Mouse (Mus musculus): Measurements from ENCODE around the gene Gm2244. TPM values are rescaled to one million over a fixed set of nuclear protein-coding genes. Genes with fewer than 3 reads are reported as not detected.
A peak's percentile ranks its signal among the peaks of the same experiment; 100 is the strongest.
"Not testable (repeated sequence)": the region's sequence is repeated elsewhere in the genome, so short reads cannot be mapped to it uniquely, and the experiment has no call there.

The Gm2244 gene
- not detected for total RNA-seq (2021)

DNA sequence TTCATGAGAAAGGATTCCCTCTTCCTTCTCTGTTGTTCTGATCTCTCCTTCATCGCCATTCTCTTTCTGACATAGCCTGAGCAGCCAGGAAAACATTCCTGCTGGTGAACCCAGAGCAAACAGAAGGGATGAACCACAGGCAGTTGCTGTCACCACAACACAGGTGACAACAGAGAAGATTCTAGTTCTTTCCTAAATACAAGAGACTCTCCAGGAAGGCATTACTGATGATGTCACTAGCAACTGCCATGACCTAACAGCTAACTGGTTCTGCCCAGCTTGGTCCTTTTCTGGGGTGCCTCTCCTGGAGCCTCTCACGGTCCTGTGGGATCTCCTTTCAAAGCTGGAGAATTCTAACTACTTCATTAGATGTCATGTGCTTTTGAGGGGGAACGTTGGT is at the start of gene Gm2244:
Gm2244 (minus strand) TSS at position 101 of the 400 bp plus-strand sequence.
- intact Hi-C loops (cut with DNase I); DNase-seq (ENCODE audit: low spot score in 2 of 2): not testable (repeated sequence)

DNA sequence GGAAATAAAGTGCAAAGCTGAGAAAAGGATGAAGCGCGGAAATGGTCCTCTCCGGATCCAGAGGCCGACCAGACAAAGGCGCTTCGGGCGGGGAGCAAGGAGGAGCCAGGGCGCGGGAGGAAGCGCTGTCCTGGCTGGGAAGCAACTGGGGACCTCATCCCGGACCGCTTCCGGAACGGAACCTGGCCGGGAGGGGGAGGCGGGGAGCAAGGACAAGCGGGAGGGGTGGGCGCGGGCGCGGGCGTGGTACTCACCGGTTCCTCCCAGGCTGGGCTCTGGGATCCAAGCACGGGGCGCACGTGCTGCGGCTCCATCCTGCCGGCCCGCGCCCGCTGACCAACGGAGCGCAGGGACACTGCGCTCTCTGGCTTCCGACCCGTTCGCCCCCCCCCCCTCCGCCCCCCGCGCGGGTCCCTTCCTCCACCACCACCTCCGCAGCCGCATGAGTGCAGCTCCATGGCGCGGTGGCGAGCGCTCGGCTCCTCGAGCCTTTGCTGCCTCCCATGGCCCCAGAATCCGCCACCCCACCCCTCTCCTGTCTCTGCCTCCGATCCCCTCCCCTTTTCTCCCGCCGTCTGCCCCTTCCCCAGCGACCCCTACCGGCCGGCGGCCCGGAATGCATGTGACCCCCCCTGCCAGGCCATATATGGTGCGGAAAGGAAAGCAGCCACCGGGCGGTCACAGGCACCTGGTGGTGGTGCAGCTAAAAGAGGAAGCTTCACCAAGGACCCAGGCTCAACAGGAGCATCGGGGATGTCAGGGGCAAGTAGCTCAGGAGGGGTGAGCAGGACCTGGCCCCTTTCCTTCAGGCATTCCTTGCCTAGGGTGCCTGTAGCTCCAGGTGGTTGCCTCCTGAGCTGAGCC is 35.3 kb upstream of the Gm2244 start, which contains the start of gene Gm2237:
Gm2237 (minus strand) TSS at position 332 of the 864 bp plus-strand sequence.
- peak; percentile 4 to 14 for DNase-seq (ENCODE audit: low spot score in 2 of 2)
- intact Hi-C loops (cut with DNase I) = not testable (repeated sequence)

Other genes with a start within 250 kb of the Gm2244 start
- not detected for gene Gm21738, start 131.0 kb downstream of the Gm2244 start, total RNA-seq (2021)
- 1 to 10 TPM; 4.8 to 5.4 TPM for gene Gm2237, start 35.2 kb upstream of the Gm2244 start, total RNA-seq (2021)
- not detected for gene Gm5458, start 52.6 kb upstream of the Gm2244 start, total RNA-seq (2021)
- 1 to 10 TPM; 3.0 to 4.7 TPM for gene Nid2, start 201.3 kb upstream of the Gm2244 start, total RNA-seq (2021)